Mouse (Mus musculus) left cerebral cortex, postnatal 10 days (tissue): ENCODE measurements around the gene Kcnip4. TPM values are rescaled to one million over a fixed set of nuclear protein-coding genes. Genes with fewer than 3 reads are reported as not detected.
A peak's percentile ranks its signal among the peaks of the same experiment; 100 is the strongest.

Experiments used
- DNase-seq, 2 experiments: peaks; one replicate each; pipeline ENCODE4 v3.0.0; 2021 to 2022; ENCODE audit warnings: low spot score in 2 of 2, mixed read lengths in 1 of 2; ENCODE audit errors: extremely low spot score in 1 of 2
- intact Hi-C: fragments of 180-260 bp; cut with DNase I; formaldehyde crosslinking; loops from one replicate; pipeline ENCODE4 v1.15.1; 2025
- total RNA-seq, 2 experiments: library from RNA; stranded (reverse); gene quantifications; 2 replicates each; pipeline ENCODE4 v1.2.3; 2021

Kcnip4 gene
- total RNA-seq, 2 experiments from 2014 or later, result 45.8 to 51.6 TPM

DNA sequence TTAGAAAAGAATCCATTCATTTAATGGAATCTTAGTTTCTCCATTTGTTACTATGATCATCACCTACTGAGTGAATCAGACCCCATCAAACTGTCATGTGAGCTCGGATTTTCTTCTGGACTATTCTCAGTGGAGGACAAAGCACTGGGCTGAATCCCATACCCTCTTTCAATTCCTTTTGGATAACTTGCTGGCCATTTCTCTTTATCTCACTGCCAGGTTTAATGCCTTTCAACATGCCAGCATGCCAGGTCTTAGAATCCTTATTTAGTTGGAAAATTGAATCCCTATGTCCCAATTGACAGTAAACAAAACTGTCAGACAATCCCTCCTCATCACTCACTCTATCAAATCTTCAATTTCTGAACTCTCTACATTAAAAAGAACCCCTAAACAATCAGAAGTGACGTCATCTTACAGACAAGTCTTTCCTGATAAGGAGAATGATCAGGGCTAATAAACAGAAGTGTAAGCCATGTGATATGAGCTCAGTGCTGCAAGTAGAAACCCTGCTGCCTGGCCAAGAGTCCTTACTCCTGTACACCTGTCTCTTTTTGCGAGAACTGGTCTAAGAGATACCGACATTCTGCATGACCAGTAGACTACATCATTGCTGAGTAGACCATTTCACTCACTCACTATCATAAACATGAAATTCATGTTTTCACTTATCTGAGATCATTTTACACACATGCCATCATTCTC is 466.9 kb downstream of the Kcnip4 start:
- no peak for DNase-seq
- intact Hi-C loops, result no loop called here

DNA sequence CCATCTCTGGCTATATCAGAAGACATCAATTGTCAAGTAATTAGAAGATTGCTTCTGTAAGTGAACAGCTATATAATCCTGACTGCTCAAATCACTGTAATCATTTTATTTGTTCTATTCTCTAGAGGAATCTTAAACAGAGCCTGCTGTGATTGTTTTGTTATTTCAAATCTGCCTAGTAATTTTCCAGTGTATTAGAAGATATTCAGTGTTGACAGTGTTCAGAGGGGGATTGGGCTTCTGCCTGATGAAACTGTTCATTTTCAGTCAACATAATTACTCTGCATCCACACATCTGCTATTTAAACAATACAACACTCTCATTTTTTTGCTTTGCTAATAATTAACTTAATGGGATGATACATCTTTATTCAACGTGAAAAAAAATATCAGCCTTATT is 476.7 kb downstream of the Kcnip4 start:
- intact Hi-C loops, result no loop called here
- DNase-seq, result no peak

DNA sequence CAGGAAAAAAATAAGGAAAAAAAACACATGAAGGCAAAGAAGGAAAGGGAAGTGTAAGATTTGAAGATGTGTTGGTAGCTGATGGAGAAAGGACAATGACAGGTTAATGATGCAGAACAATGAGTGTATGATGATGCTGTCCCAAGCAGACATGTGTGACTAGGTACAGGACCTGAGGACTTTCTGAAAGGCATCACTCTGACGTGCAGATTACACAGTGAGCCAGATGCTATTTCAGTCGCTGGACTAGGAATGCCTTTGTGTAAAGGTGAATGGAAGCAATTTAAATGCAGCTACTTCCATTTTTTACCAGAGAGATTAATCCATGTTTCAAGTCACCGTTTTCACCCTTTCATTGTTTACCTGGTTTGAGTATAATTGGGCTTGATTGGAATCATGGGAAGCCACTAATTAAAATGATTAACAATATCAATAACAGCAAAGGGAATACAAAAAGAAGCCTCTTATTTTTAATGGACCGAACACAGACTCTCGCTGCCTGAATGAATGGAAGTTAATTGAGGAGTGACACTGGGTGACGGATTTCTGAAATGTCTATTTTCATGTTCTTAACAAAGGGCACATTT is 483.4 kb downstream of the Kcnip4 start:
- no peak for DNase-seq
- intact Hi-C loops, result no loop called here

DNA sequence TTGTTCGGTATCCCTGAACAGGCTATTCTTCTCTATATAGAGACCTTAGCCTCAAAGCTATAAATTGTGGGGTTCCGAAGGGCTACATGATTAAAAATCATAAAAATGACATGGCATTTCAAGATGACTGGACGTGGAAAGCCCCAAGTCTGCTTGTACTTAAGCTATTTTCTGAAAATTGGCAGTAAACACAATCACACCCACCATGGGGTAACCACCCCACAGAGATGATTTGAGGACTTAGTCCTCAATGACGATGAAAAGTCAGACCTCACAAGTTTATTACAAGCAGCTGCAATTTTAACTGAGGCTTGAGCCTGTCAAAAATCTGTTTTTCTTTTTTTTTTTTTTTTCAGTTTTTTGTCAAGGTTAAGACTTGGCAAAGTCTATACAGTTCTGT is 527.3 kb downstream of the Kcnip4 start:
- intact Hi-C loops, result no loop called here
- no peak for DNase-seq

DNA sequence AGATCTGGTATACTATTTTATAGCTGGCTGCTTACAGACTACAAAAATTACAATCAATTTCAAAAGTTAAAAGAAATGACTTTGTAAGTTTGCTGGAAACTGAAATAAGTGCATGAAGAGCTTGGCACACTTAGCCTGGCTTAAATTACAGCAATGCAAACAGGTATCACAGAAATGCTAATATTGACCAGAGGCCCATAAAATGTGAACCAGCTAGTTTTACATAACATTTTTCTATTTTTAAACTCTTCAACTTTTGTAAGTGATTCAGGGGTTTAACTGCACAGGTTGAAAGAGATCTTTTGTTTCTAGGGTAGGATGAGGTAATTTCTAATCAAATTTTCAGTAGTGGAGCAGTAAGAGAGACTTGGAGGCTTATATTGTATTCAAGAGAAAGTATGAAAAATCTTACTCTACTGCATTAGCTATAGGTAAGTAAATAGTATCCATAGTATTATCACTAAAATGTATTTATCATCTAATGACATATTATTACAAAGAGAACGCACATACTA is 535.5 kb downstream of the Kcnip4 start:
- intact Hi-C loops, result no loop called here
- no peak for DNase-seq

- no peak for DNase-seq
- intact Hi-C loops, result no loop called here
Observed at GRCm38 (mm10) chr5:48942378-48943088, 582.2 kb downstream of the Kcnip4 start.

GRCm38 (mm10) chr5:48931881-48932280 is 592.8 kb downstream of the Kcnip4 start:
- no peak for DNase-seq

DNA sequence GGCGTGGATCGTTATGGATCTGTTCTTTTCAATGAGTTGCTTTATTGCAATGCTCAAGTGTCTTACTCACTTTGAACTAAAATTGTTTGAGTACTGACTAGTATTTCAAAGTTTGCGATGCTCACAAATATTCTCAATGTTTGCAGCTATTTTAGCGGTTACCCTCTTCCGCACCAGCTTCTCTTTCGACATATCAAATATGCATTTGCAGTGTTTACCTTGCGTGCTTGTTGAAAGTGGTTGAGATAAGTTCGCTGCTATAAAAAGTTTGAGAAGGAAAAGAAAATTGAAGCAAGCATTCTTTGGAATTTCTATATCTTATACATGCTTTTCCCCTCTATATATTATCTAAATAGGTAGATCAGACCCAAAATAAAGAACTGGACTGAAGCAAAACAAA is 634.5 kb downstream of the Kcnip4 start:
- no peak for DNase-seq
- intact Hi-C loops, result no loop called here

More at GRCm38 (mm10) chr5:48931881-48932280, 592.8 kb downstream of the Kcnip4 start:
- intact Hi-C loops, result no loop called here

- DNase-seq, result peak; percentile 2 to 28
Observed at GRCm38 (mm10) chr5:48889395-48890194, 635.1 kb downstream of the Kcnip4 start.

DNA sequence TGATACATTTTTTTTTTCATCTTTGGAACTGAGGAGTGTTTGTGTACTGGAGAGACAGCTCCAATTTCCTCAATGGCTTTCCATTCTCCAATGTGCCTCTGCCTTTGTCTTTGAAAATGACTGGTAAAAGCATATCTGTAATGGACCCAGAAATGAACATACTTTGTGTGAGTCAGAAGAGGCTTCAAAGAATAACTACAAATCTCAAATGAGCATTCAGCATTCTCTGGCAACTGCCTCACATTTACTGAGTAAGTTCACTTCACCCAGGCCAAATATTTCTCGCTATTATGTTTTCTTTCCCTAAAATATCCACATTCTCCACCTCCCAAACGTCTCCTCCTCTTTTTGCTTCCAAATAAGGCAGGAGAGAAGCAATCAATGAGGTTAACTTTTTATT is 646.6 kb downstream of the Kcnip4 start:
- intact Hi-C loops, result no loop called here
- no peak for DNase-seq

More at GRCm38 (mm10) chr5:48889395-48890194, 635.1 kb downstream of the Kcnip4 start:
- intact Hi-C loops, result no loop called here

DNA sequence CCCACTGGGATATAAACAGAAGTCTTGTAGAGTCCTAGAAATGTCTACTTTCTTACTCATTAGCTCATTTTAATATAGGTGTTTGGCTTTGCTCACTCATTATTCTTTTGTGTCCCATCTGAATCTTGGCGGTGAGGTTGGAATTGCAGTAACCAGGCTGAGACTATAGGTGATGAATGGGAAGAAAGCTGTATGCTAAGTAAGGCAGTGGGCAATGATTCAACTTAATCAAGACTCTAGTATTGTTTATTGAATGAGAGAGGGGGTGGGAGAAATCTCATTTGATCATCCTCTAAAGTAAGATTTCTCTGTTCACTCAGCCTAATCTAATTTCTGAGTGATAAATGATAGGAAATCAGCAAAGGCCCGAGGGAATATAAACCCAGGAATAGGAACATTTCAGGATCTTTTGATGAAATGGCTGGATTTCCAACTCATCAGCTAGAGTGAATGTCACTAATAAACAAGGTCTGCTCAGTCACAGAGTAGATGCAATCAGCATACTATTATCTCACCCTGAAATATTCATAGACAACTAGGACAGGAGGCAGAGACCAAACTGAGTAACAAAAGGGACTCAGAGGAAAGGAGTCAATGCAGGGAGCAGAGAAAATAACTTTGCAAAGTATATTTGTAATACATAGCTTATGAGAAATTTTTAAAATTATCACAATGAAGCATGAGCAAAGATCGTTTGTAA is 660.3 kb downstream of the Kcnip4 start:
- DNase-seq, result no peak
- intact Hi-C loops, result no loop called here

- intact Hi-C loops, result no loop called here
- no peak for DNase-seq
Observed at GRCm38 (mm10) chr5:48840971-48841370, 683.7 kb downstream of the Kcnip4 start.

GRCm38 (mm10) chr5:48795526-48795925 is 729.2 kb downstream of the Kcnip4 start:
- no peak for DNase-seq
- intact Hi-C loops, result no loop called here

GRCm38 (mm10) chr5:48779376-48779775 is 745.3 kb downstream of the Kcnip4 start:
- DNase-seq, result no peak
- intact Hi-C loops, result no loop called here

GRCm38 (mm10) chr5:48748613-48749012 is 776.1 kb downstream of the Kcnip4 start:
- DNase-seq, result no peak
- intact Hi-C loops, result no loop called here

DNA sequence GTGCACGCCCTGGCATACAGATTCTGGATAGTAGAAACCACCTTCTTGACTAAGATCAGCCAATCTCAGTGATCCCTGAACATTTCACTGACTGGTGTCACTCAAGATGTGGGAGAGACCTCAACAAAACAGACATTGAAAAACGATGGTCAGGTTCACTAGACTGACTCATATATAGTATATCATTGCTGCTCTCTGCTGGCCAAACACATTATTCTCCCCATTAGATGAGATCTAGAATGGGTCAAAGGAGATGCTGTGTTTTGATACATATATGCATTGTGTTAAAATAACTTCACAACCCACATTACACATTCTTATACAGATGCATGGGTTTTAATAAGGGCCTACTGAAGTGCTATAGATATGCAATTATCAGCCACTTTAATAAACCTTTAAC is 787.1 kb downstream of the Kcnip4 start:
- intact Hi-C loops, result no loop called here
- DNase-seq, result no peak

DNA sequence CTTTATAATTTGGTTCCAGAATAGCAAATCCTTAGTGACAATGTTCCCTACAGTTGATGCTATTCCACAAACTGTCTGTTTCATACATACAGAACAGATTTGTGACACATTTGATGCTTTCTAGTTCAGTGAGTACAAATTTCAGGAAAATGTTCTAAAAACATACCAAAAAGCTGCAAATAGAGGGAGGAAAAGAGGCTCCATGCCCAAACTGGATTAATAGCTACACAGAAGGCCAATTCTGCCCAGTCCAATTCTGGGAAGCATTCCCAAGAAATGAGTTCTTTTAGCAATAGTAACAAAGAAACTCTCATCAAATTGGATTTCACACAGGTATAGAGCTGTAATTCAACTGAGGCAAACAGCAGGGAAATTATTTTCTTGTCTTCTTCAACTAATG is 806.5 kb downstream of the Kcnip4 start:
- no peak for DNase-seq
- intact Hi-C loops, result no loop called here

GRCm38 (mm10) chr5:48705997-48706396 is 818.7 kb downstream of the Kcnip4 start:
- no peak for DNase-seq

GRCm38 (mm10) chr5:48687068-48687467 is 837.6 kb downstream of the Kcnip4 start:
- no peak for DNase-seq
- intact Hi-C loops, result no loop called here

More at GRCm38 (mm10) chr5:48705997-48706396, 818.7 kb downstream of the Kcnip4 start:
- intact Hi-C loops, result no loop called here
